Mouse (Mus musculus): ENCODE measurements around the gene Umps. TPM values are rescaled to one million over a fixed set of nuclear protein-coding genes. Genes with fewer than 3 reads are reported as not detected.

Umps gene
- polyA plus RNA-seq, 1 experiment from 2014 or later, result 68.0 TPM

Other genes with a start within 250 kb of the Umps start
- 5.2 and 5.5 TPM in 2 replicates for gene Muc13, start 173.0 kb downstream of the Umps start, polyA plus RNA-seq (2016; fragmentation: Nextera tagmentation; extraction: Ambion mirVana)
- 20.0 and 22.2 TPM in 2 replicates for gene Itgb5, start 137.4 kb downstream of the Umps start, polyA plus RNA-seq (2016; fragmentation: Nextera tagmentation; extraction: Ambion mirVana)

All from liver, embryonic 12.5 days (tissue).